Mouse (Mus musculus): ENCODE results near the gene Bcl2a1c. TPM values are rescaled to one million over a fixed set of nuclear protein-coding genes. Genes with fewer than 3 reads are reported as not detected.

Bcl2a1c gene
- 0.43 TPM in 1 of 2 replicates, not detected in the other for polyA plus RNA-seq (2021; fragmentation: Nextera tagmentation)
- long read RNA-seq, experiment 1, result 0 reads
- long read RNA-seq, experiment 2, result 0 reads

GRCm38 (mm10) chr9:114329855-114330254, at the start of gene Bcl2a1c:
Gene Bcl2a1c, plus strand, starts transcription at chr9:114330135.

Other genes with a start within 250 kb of the Bcl2a1c start
- 12.8 and 14.5 TPM in 2 replicates for gene Crtap, start 60.5 kb downstream of the Bcl2a1c start, polyA plus RNA-seq (2021; fragmentation: Nextera tagmentation)
- 20.1 and 23.6 TPM in 2 replicates for gene Glb1, start 70.9 kb downstream of the Bcl2a1c start, polyA plus RNA-seq (2021; fragmentation: Nextera tagmentation)
- gene Tmppe, start 71.0 kb downstream of the Bcl2a1c start, polyA plus RNA-seq (2021; fragmentation: Nextera tagmentation), result 3.6 and 4.1 TPM in 2 replicates
- not detected in 2 replicates for gene Ccr4, start 174.8 kb downstream of the Bcl2a1c start, polyA plus RNA-seq (2021; fragmentation: Nextera tagmentation)
- 0.29 TPM in 1 of 2 replicates, not detected in the other for gene C130032M10Rik, start 185.6 kb downstream of the Bcl2a1c start, polyA plus RNA-seq (2021; fragmentation: Nextera tagmentation)
- 0.15 and 0.19 TPM in 2 replicates for gene Trim71, start 234.2 kb downstream of the Bcl2a1c start, polyA plus RNA-seq (2021; fragmentation: Nextera tagmentation)